Mouse (Mus musculus) erythroblast, embryonic 14.5 days (primary cell): ENCODE results near the gene Uvrag.

Experiments used
- GATA1 ChIP-seq: IDR thresholded peaks from 2 replicates; pipeline ENCODE4 v1.6.1; 2012; ENCODE audit warnings: low read length, inconsistent platforms, mixed read lengths
- TAL1 ChIP-seq: IDR thresholded peaks from 3 replicates; pipeline ENCODE4 v1.6.1; 2012; ENCODE audit warnings: low read length, inconsistent platforms, mixed read lengths

GRCm38 (mm10) chr7:98842997-98843396 lies 297.9 kb downstream of the Uvrag start:
- TF ChIP-seq GATA1 (no peak), TAL1 (no peak)
